Mouse (Mus musculus) testis, postnatal 10 days (tissue): ENCODE measurements around the gene Bcl2l12.
A peak's percentile ranks its signal among the peaks of the same experiment; 100 is the strongest.

Source experiments
- DNase-seq: peaks from one replicate; pipeline ENCODE4 v3.0.0; 2021; ENCODE audit warnings: low spot score

The Bcl2l12 gene

DNA sequence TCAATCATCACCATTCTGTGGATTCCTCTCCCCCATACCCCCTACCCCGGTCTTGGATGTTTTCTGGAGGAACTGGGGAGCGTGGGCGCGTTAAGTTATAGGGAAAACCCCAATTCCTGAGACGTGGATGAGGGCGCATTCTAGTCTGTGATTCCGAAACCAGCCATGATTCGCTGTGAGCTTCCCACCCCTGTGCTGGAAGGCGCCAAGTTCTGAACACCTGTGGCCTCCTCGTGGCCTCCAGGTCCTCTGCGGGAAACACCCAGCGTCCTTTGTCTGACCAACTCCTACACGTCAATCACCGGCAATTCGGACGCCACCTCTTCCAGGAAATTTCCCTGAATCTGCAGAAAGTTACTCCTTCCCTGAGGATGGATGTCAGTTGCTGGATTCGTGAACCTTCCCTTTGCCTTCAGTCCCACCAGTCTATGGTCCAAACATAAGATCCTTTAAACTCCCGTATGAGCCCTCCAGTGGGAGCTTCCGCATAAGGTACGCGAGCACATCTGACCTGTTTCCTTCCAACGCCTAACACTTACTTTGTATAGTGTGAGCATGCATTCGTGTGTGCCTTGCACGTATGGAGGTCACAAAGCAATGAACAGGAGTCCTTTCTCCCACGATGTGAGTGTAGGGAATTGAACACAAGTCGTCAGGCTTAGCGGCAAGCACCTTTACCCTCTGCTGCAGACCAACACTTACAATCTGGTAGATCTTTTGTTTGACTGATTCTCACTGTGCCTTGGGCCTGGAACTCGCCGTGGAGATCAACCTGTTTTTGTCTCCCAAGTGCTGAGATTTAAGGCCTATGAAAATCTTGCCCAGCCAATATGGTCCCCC is 11.4 kb downstream of the Bcl2l12 start:
- DNase-seq, result no peak

DNA sequence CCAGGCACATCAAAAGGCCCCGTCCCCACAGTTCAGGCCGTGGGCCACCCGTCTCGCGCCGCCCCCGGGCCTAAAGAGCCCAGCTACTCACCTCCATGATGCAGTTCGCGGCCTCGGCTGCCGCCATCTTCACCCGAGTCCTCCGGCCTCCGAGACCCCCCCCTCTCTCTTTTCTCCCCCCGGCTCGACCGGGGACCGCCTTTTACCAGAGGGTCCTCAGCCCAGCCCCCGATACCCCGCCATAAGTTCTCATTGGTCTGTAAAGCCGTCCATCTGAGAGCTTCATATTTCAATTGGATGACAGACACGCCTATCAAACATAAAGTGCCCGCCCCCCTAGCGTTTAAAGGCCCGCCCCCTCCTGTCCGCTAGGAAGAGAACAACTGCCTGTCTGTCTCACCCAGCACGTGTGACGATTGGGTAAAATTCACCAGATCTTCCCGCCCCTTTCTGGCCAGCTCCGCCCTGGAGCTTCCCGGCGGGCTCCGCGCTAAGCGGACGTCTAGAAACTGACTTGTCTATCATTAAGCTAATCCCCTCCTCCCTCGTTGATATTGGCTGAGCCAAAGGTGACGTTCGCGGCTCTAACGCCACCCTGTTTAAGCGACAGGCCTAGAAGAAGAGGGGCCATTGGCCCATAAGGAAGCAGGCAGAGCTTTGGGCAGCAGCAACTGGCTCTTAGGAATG is 12.2 kb downstream of the Bcl2l12 start, which contains the start of gene Prmt1:
Gene Prmt1, minus strand, starts transcription at position 377 of the 687 bp plus-strand sequence.
- DNase-seq, result peak; percentile 94

DNA sequence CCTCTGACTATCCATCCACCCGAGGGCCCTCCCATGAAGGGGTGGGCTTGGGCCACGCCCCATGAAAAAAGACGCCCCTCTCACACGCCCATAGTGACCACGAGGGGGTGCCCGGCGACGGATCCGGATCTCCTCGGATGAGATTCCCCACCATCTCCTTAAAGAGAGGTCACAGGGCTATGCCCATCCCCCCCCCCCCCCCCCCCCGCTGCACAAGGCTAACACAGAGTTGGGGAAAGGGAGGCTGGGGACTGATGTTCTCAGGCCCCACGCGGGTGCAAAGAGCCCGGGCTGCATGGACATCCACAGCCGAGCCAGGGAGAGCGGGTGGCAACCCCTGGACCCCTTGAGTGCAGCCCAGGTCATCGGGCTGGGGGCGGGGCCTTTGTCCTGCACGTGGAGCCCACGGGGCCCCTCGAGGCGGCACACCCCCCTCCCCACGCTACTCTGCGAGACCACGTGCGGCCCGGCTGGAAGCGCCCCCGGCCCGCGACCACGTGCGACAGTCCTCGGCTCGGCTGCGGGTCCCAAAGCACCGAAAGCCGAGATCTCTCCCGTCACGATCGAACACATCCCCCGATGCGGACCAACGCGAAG is 12.8 kb downstream of the Bcl2l12 start:
- DNase-seq, result peak; percentile 88

DNA sequence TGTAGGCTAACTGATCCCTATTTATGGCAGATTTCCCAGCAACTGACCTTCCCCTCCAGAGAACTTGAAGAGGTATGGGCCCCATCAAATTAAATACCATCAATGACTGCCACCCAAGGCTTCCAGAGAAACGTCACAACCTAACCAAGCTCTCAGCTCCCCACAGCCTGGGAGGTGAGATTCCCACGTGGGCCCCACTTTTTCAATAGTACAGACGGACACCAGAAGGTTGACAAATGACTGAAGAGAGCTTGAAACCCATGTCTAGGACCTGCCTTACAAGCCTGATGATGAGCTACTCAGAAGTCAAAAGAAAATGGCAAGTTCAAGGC is 13.7 kb downstream of the Bcl2l12 start:
- DNase-seq, result no peak

DNA sequence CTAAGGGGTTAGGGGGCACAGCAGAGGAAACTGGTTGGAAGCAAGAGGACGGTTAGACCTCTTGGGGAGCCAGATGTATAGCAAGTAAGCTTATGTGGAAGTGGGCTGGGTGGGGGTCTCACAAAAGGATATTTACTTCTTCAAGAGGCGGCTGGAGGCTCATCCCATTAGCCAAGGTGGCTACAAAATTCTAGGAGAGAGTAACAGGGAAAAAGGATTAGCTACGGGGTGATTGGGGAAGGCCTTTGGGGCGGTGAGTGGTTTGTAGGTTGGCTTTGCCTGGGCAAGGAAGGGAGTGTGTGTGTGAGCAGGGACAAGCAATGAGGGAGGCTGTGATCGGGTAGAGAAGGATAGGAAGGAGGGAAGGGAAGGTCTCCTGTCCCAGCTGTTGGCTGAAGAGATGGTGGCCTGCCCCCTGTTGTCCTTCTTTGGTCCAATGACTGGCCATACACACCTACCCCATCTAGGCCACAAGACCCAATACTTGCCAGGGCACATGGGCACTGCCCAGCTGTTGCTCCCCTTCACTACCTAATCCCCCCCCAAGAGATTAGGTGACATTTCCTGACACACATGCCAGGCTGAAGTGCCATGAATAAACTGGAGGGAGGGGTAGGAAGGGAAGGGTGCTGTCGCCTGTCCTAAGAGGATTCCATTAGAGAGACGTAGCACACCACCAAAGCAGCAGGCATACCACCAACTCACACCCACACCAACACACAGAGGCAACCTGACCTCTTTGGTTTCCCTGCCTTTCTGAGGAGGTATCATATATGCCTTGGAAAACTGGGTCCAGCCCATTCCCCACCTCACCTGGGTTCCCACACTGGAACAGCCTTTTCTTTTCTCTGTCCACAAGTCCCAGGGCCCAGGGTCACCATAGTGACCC is 14.3 kb downstream of the Bcl2l12 start:
- no peak for DNase-seq

DNA sequence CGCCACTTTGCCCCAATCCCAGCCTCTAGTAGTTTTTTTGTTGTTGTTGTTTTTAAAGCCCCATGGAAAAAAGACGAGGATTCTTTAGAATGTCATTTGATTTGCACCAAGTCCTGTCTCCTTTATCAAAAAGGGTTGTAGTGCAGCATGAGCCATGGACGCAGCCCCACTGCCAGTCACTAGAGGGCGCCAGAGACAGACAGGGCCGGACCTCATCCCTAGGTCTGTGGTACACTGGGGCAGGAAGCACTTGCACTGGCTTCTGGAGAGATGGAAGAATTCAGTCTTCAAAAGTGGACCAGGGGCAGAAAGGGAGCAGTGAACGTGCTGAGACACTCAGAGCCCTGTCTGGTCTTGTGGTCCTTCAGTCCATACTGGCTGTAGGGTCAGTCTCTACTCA is 15.4 kb downstream of the Bcl2l12 start:
- DNase-seq, result peak; percentile 94

DNA sequence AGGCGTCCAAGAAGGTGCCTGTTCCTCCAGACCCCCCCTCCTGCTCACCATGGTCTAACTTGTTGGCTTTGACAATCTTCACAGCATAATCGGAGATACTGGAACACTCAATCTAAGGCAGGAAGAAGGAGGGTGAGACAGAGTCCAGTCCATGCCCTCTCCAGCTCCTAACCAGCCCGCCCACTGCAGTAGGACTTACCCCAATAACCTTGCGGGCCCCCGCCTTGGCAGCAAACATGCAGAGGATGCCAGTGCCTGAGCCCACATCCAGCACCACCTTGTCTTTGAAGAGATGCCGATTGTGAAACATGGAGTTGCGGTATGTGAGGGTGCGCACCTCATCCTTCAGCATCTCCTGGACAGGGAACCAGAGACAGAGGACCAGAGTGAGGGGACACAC is 17.0 kb downstream of the Bcl2l12 start:
- DNase-seq, result no peak

DNA sequence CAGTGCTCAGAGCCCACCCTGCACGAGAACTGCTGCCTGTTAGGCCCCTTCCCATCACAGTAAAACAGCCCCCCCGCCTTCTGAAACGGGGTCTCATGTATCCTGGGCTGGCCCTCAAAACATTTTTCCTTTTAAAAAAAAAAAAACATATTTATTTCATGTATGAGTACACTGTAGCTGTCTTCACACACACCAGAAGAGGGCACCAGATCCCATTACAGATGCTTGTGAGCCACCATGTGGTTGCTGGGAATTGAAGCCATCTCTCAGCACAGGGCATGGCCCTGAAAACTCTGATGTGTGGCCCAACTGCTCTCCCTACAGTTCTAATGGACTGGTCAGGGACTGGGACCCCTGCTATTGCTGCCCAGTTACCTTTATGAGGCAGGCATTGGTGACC is 20.2 kb downstream of the Bcl2l12 start:
- DNase-seq, result no peak

DNA sequence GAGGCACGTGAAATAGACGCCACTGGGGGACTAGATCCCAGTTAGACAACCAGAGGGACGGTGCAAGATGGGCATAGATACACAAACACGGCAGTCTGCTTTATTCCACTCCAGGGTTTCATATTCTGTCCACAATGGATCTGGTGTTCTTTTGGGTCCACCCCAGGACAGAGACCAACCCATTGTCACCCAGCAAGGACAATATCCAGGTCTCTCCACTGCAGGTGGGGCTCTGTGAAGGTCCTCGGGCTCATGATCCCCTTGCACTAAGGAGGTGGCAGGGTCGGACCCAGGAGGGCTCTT is 23.4 kb downstream of the Bcl2l12 start:
- no peak for DNase-seq

DNA sequence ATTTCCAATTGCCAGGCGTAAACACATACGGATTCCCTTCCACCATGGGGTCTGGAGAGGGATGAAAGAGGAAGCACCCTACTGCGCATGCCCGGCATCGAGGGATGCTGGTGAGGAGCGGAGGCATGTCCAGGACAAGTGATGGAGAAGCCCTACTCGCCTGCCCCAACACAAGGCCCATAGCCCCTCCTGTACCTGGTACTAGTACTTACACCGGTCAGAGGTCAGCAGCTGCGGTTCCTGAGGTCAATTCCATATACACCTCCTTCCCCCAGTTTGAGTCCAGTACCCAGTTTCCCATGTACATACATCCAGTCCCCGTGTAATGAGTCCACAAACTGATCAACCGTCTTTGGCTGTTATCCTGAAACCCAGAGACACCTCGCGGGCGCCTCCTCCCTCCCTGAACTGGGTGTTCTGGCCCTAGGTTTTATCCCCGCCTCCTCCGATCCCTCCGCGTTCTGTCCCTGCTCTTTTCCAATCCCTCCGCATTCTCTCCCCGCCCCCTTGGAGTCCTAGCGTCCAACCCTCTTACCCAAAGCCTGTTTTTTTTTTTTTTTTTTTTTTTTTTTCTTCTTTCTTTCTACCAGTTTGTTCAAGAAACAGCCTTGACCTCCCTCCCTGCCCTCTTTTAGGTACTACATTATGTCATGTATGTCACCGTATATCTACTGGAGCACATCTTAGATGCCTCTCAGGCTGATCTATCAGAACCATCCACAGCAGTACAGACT is 24.0 kb downstream of the Bcl2l12 start, which contains the start of gene Cpt1c:
Gene Cpt1c, minus strand, starts transcription at position 469 of the 734 bp plus-strand sequence.
- DNase-seq, result peak; percentile 89

DNA sequence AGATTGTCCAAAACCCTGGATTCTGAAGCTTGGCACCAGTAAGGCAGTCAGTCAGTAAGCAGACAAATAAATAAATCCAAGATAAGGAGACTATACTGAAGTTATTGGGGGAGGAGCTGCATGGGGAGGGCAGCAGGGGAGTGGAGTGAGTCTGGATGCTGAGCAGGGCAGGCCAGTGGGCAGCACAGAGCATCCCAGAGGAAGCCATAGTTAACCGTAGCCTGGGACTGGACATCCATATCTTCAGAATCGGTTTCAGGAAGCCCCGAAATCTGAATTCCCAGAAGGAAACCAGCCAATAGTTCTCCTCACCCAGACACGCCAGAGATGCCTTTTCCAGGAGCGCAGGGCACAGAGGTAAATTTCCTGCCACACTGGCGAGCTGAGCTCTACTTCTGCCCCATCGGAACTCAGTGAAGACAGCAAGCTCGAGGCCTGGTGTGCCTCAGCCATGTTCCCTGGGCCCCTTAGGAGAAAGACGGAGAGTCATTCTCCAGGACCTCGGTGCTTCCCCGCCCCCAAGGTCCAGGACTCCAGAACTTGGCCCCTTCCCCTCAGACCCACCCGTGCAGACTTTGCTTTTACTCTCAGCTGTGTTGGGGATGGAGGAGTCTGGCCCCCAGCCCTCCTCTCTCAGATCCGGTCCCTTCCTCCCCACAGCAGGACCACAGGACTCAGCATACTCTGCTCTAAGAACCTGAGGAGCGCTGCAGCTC is 24.9 kb downstream of the Bcl2l12 start:
- DNase-seq, result no peak

DNA sequence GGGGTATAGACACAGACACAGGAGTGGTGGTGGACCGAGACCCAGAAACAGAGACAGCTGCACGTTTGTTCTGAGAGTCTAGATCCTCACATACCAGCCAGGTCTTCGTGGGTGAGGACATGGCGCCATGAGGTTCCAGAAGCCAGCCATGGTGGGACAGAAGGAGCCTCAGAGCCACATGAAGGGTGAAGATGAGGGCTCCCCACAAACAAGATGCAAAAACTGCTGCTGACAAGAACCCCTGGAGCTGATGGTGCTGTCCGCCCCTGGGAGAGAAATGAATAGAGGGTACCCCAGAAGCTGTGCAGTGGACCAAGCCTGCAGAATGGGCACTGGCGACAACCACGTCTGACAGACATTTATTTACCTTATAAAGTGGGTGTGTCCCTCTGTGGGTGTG is 27.4 kb downstream of the Bcl2l12 start:
- no peak for DNase-seq

DNA sequence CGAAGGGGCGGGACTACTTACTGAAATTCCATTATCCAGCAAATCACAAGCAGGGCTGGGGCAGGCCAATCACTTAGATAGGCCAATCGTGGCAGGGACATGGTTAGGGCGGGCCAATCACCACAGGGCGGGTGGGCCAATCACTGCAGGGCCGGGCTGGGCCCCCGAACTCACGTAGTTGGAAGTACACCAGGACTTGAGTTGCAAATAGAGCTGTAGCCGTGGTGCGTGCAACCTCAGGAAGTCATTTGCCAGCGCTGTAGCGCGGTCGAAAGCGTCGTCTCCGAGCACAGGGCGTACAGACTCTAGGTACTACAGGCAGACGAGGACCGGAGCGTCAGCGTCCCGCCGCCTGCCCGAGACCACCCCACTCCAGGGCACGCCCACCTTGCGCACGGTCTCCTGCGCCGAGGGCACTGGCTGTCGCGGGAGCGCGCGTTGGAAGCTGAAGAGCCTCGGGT is 28.3 kb downstream of the Bcl2l12 start:
- peak; percentile 88 for DNase-seq

DNA sequence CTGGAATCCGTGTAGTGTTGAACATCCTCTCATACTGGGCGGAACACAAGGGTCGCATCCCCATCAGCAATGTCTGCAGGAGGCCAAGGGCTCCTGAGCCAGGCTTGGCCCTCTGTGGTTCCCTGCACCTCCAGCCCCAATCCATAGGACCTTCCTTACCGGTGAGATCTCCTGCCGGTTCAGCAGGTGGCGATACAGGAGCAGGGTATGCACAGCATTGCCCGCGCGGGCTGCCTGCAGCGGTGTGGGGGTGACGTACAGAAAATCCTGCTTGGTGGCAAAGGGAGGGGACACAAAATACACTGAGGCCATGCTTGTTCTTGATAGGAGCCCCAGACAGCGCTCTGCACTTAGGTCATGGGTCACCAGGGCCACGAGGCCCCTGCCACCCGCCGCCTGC is 31.9 kb downstream of the Bcl2l12 start:
- no peak for DNase-seq

DNA sequence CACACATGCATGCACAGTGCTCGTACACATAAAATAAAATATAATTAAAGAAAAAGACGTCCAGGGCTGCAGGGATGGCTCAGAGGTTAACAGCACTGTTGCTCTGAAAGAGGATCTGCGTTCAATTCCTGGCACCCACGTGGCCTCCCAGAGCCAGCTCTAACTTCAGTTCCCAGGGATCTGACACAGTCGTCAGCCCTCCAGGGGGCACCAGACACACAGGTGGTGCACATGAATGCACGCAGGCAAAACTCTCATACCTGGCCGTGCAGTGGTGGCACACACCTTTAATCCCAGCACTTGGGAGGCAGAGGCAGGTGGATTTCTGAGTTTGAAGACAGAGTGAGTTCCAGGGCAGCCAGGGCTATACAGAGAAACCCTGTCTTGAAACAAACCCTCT is 32.5 kb downstream of the Bcl2l12 start:
- DNase-seq, result peak; percentile 54

DNA sequence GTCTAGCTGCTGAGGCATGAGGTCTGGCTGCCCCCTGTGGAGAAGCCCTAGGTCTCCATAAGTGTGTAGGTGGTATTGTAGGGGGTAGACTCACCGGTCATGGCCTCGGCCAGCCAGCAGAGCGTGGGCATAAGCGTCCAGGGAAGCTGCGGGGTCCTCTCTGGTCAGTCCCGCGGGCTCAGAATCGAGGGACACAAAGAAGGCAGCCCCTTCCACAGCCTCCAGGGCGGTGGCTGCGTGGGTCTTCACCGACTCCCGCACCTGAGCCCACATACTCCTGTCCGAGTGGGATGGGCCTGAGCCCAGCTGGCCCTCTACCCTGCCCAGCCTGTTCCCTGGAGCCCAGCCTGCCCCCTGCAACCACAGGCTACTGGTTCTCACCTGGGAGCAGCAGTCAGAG is 33.5 kb downstream of the Bcl2l12 start:
- no peak for DNase-seq

DNA sequence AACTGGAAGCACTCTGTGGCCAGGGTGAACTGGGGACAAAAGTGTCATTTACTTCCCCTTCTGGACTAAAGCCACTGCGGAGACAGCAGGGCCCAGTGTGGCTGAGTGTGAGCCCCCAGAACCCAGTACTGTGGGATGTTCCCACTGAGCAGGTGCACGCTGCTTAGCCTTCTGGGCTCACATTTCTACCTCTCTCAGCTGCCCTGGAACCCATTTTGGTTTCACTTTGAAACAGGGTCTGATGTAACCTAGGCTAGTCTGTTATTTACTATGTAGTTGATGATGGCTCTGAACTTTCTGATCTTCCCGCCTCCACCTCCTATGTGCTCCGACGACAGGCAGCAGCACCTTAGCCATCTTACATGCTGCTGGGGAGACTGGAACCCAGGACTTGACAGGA is 35.7 kb downstream of the Bcl2l12 start:
- no peak for DNase-seq

DNA sequence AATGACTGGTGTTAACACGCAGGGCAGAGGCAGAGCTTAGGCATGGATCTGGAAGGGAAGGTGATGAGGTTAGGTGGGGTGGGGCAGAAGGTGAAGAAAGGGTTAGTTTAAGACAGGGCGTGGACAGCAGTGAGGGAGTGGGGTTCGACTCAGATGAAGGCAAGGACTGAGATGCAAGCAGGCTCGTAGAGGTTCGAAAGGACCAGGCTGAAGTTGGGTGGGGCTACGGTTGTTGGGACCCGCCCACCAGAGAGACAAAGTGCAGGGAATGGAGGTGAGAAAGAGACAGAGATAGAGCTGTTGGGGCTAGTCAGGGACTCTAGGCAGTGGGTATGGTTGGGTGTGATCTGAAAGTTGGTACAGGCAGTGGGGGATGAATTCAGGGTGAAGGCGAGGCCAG is 36.2 kb downstream of the Bcl2l12 start:
- DNase-seq, result no peak

DNA sequence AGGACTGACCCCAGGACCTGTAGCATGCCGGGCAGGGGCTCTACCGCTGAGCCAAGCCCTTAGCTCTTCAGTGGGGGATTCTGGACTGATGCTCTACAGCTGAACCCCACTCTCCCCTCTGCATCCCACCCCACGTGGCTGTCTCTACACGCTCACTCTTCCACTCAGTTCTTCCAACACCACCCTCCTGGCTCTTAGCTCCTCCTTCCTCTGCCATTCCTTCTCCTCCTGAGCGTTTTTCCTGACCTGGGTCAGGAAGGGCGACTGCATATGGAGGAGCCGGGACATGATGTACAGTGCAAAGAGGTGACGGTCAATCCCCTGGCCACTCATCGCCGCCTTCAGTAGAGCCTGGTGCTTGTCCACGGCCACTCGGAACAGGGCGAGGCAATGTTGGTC is 38.0 kb downstream of the Bcl2l12 start:
- no peak for DNase-seq

DNA sequence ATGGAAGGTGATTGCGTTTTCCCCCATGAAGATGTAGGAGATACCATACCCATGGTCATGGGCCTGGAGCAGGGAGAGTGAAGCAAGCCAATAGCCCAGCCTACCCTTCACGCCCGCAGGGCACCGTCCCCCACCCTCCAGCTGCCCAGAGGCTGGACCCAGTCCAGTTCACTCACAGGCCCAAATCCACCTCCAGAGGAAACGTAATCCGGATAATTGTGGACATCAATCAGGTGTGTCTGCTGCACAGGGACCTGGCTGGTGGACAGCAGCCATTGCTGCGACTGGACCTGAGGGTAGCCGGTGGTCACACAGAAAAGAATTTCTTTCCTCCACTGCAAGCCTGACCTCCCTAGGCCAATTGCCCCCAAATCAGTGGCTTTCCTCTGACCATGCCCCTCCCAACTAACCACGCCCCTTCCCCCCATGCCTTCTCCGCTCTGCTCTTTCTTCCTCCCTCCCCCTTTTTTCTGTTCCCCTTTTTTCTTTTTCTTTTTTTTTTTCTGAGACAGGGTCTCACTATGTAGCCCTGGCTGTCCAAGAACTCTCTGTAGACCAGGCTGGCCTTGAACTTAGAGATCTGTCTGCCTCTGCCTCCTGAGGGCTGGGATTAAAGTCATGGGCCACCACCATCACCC is 38.5 kb downstream of the Bcl2l12 start:
- DNase-seq, result peak; percentile 46
